Mouse (Mus musculus): ENCODE data around the gene Dlg5. TPM values are rescaled to one million over a fixed set of nuclear protein-coding genes. Genes with fewer than 3 reads are reported as not detected.

Dlg5 gene
- polyA plus RNA-seq, 1 experiment from 2014 or later, result 6.0 TPM

DNA sequence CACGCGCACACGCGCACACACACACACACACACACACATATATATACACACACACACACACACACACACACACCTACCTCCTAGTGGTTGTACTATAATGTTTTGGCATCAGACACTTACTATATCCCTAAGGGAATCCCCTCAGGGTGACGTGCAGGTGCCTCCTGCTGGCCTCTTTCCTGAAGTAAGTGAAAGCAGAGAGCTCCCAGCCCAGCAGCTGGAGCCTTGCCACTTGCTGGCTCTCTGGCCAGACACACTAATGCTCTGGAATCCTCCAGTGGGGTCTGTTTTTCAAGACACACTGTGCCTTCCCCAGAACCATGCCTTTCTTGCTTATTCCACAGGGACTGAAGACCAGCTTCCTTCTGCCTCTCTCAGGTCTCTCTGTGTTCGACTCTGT is 48.8 kb downstream of the Dlg5 start:
- Histone ChIP-seq H3K9me3 (ENCODE audit: low read length) (no peaks in the 10 kb centered on the region), H3K36me3 (ENCODE audit: insufficient read depth, low read length) (0 out of 2 replicates have a peak, but pooled peaks cover 3% of the 10 kb centered on the region), H3K4me3 (ENCODE audit: low read depth, low read length) (no peak overlapping the region), H3K27me3 (replicated peaks; ENCODE audit: insufficient read depth, low read length) (no peaks in the 10 kb centered on the region), H3K9ac (replicated peaks; ENCODE audit: low read depth) (no peak overlapping the region), H3K4me2 (replicated peaks; ENCODE audit: low read depth, low read length) (no peak overlapping the region), H3K27ac (ENCODE audit: low read length) (no peak overlapping the region), H3K4me1 (ENCODE audit: insufficient read depth, low read depth, low read length) (peaks cover 18% of the 10 kb centered on the region; the same call in 1 of the 2 replicates)
- ATAC-seq (no peak), DNase-seq (ENCODE audit: low spot score) (no peak)
- 71% methylated on average over 6 of the region's 6 CpGs for WGBS
- TF ChIP-seq CTCF (IDR thresholded peaks at IDR 0.05) (peak; percentile 33), EP300 (IDR thresholded peaks at IDR 0.05) (no peak)

DNA sequence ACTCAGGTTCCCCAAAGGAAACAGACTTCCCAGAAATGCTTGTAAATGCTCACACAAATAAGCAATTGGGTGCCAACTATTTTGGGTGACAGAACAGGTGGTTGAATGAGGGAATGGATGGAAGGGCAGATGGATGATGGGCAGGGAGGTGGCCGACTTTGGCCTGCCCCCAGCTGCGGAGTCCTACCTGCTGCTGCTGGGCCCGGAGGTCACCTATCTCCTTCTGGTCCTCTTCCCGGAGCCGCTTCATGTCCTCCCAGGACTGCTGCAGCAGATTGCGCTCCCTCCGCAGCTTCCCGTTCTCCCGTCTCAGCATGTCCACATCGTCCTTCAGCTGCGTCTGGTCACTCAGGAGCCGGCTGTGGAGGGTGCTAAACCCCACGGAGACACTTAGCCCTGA is 55.6 kb downstream of the Dlg5 start:
- 91% methylated on average over 13 of the region's 13 CpGs for WGBS
- ATAC-seq, result no peak
- H3K4me3 ChIP-seq (ENCODE audit: low read depth, low read length), result no peak overlapping the region

DNA sequence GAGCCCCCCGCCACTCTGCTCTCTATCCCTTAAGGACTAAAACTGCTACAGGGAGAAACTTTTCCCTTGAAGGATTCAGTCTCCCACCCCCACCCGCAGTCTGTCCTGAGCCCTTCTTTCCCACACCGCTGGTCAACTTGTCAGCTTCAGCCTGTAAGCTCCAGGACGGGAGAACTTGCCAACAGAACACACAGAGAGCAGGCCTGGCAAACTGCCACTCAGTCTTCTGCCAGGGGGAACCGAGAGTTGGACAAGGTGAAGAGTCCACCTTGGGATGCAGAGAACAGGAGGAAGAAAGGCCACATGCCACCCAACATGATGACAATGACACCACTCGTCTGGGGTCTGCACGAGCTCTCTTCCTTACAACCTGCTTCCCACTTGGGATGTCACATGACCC is 56.1 kb downstream of the Dlg5 start:
- no peak for ATAC-seq
- Histone ChIP-seq H3K4me2 (replicated peaks; ENCODE audit: low read depth, low read length) (no peak overlapping the region), H3K9ac (replicated peaks; ENCODE audit: low read depth) (no peak overlapping the region), H3K27me3 (replicated peaks; ENCODE audit: insufficient read depth, low read length) (no peaks in the 10 kb centered on the region), H3K27ac (ENCODE audit: low read length) (no peak overlapping the region), H3K4me1 (ENCODE audit: insufficient read depth, low read depth, low read length) (no peaks in the 10 kb centered on the region), H3K9me3 (ENCODE audit: low read length) (no peaks in the 10 kb centered on the region), H3K36me3 (ENCODE audit: insufficient read depth, low read length) (no peaks in the 10 kb centered on the region; the same call in 1 of the 2 replicates), H3K4me3 (ENCODE audit: low read depth, low read length) (no peak overlapping the region)
- no peak for DNase-seq (ENCODE audit: low spot score)
- no peak for TF ChIP-seq EP300 (IDR thresholded peaks at IDR 0.05)
- TF ChIP-seq CTCF (IDR thresholded peaks at IDR 0.05), result no peak
- WGBS, result 56% methylated on average over 7 of the region's 7 CpGs

More for the DNA sequence above, 55.6 kb downstream of the Dlg5 start:
- Histone ChIP-seq H3K27ac (ENCODE audit: low read length) (no peak overlapping the region), H3K36me3 (ENCODE audit: insufficient read depth, low read length) (no peaks in the 10 kb centered on the region; the same call in 1 of the 2 replicates), H3K4me2 (replicated peaks; ENCODE audit: low read depth, low read length) (no peak overlapping the region), H3K4me1 (ENCODE audit: insufficient read depth, low read depth, low read length) (no peaks in the 10 kb centered on the region), H3K9ac (replicated peaks; ENCODE audit: low read depth) (no peak overlapping the region), H3K27me3 (replicated peaks; ENCODE audit: insufficient read depth, low read length) (no peaks in the 10 kb centered on the region), H3K9me3 (ENCODE audit: low read length) (no peaks in the 10 kb centered on the region)
- DNase-seq (ENCODE audit: low spot score), result no peak
- no peak for TF ChIP-seq EP300 (IDR thresholded peaks at IDR 0.05)

DNA sequence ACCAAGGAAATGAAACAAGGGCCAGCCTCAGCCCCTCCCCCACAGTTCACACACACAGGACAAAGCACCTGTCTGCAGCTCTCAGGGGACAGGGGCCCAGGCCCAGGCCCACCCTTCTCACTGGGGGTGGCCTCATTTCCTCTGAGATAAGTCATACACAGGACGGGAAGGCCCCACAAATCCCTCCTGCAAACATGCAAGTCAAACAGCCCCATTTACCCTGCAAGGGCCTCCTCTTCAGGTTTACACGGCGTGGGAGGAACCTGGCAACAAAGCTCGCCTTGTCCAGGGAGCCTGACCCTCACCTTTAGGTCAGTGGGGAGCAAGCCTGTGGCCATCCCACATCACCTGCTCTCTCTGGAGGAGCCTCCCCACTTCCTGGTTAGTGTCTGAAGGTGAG is 60.2 kb downstream of the Dlg5 start:
- WGBS, result 48% methylated on average over 4 of the region's 4 CpGs
- Histone ChIP-seq H3K9me3 (ENCODE audit: low read length) (no peaks in the 10 kb centered on the region), H3K4me3 (ENCODE audit: low read depth, low read length) (no peak overlapping the region), H3K4me2 (replicated peaks; ENCODE audit: low read depth, low read length) (no peak overlapping the region), H3K4me1 (ENCODE audit: insufficient read depth, low read depth, low read length) (no peaks in the 10 kb centered on the region), H3K9ac (replicated peaks; ENCODE audit: low read depth) (no peak overlapping the region), H3K36me3 (ENCODE audit: insufficient read depth, low read length) (no peaks in the 10 kb centered on the region; the same call in 1 of the 2 replicates), H3K27me3 (replicated peaks; ENCODE audit: insufficient read depth, low read length) (no peaks in the 10 kb centered on the region), H3K27ac (ENCODE audit: low read length) (no peak overlapping the region)
- no peak for TF ChIP-seq EP300 (IDR thresholded peaks at IDR 0.05)
- TF ChIP-seq CTCF (IDR thresholded peaks at IDR 0.05), result no peak
- DNase-seq (ENCODE audit: low spot score), result no peak
- ATAC-seq, result no peak

DNA sequence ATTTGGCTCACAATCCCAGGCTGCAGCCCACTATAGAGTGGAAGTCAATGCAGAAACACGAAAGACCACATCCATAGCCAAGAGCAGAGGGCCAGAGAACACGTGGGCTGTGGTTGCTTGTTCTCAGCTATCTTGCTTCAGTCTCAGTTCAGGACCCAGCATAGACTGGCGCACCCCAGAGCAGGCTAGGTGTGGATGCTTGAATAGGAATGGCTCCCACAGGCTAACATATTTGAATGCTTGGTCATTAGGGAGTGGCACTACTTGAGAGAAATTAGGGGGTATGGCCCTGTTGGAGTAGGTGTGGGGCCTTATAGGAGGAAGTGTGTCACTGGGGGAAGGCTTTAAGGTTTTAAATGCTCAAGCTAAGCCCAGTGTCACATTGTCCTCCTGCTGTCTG is 62.8 kb downstream of the Dlg5 start:
- Histone ChIP-seq H3K4me3 (ENCODE audit: low read depth, low read length) (no peak overlapping the region), H3K4me1 (ENCODE audit: insufficient read depth, low read depth, low read length) (no peaks in the 10 kb centered on the region), H3K4me2 (replicated peaks; ENCODE audit: low read depth, low read length) (no peak overlapping the region), H3K9me3 (ENCODE audit: low read length) (no peaks in the 10 kb centered on the region), H3K27ac (ENCODE audit: low read length) (no peak overlapping the region), H3K9ac (replicated peaks; ENCODE audit: low read depth) (no peak overlapping the region), H3K27me3 (replicated peaks; ENCODE audit: insufficient read depth, low read length) (no peaks in the 10 kb centered on the region), H3K36me3 (ENCODE audit: insufficient read depth, low read length) (no peaks in the 10 kb centered on the region; the same call in 1 of the 2 replicates)
- DNase-seq (ENCODE audit: low spot score), result no peak
- ATAC-seq, result 0 out of 2 replicates have a peak, but pooled peaks have one; percentile 31
- TF ChIP-seq CTCF (IDR thresholded peaks at IDR 0.05), result no peak
- TF ChIP-seq EP300 (IDR thresholded peaks at IDR 0.05), result no peak
- WGBS, result 77% methylated on average over 3 of the region's 3 CpGs

DNA sequence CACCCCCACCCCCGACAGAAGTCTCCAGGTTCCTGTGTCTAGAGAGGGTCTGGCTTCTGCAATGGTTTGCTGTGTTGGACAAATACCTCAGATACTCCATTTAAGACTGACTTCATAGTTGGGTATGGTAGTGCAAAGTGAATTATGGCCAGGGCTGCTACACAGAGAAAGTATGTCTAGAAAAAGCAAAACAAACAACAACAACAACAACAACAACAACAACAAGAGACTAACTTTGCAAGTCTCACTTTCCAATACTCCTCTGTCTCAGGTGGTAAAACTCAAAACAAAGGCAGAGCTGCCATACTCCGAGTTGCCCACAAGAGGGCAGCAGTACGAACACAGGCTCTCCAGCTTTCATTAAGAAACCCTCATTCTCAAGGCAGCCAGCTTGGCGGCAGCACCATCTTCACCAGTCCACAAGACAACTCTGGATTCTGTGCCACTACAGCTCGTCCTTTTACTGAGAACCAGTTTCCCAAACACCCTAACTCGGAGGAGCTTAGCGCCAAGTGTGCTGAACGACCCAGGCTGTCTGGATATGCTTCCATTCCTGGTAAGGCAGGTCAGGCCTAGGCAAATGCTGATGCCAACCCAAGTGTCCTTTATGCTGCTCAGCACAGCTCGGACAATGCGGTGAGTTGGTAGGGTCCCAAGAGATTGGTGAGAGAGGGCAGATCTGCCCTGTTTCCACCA is 63.8 kb downstream of the Dlg5 start:
- Histone ChIP-seq H3K4me3 (ENCODE audit: low read depth, low read length) (no peak overlapping the region), H3K27me3 (replicated peaks; ENCODE audit: insufficient read depth, low read length) (no peaks in the 10 kb centered on the region), H3K9ac (replicated peaks; ENCODE audit: low read depth) (no peak overlapping the region), H3K9me3 (ENCODE audit: low read length) (no peaks in the 10 kb centered on the region), H3K36me3 (ENCODE audit: insufficient read depth, low read length) (peaks cover 3% of the 10 kb centered on the region; the same call in 1 of the 2 replicates), H3K4me2 (replicated peaks; ENCODE audit: low read depth, low read length) (no peak overlapping the region), H3K4me1 (ENCODE audit: insufficient read depth, low read depth, low read length) (no peaks in the 10 kb centered on the region), H3K27ac (ENCODE audit: low read length) (no peak overlapping the region)
- no peak for TF ChIP-seq EP300 (IDR thresholded peaks at IDR 0.05)
- peak; percentile 98 for TF ChIP-seq CTCF (IDR thresholded peaks at IDR 0.05)
- ATAC-seq, result peak; percentile 50
- peak; percentile 84 for DNase-seq (ENCODE audit: low spot score)
- WGBS, result 24% methylated on average over 10 of the region's 10 CpGs
